In the genomic region with DNA sequence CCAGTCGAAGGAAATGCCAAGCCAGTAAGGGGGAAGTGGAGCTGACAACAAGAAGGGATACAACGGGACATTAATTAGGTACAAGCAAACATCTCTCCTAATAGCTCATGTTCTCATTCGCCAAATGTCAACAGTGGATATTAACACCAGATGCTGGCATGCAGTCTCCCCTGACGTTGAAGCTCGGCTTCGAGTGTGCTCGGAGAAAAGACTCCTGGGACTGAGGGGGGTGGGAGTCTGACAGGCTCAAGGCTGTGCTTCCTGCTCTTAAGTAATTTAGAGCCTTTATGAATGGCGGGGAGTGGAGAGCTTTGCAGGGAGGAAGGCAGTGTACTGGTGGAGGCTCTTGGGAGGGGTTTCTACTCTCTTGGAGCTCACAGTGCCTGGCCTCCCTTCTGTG, we compare ENCODE assay signal across 9 mouse cellular contexts.
A peak's percentile ranks its signal among the peaks of the same experiment; 100 is the strongest.
DNase-seq lines count a peak whose midpoint lies in the region; ATAC-seq and TF ChIP-seq lines count a peak whose summit lies in the region.
"Had no signal": no experiment of that assay in that cellular context is flagged by ENCODE, and none has a peak within 500 bp of the region (broad histone marks: within the 10 kb centered on the region; RNA-seq: fewer than 3 reads in every experiment).

No protein-coding gene starts in this region.

- no peak for TF ChIP-seq POLR2A in limb, embryonic 14.5 days (IDR thresholded peaks at IDR 0.05; ENCODE audit: borderline replicate concordance, extremely low read depth, insufficient read depth, insufficient read length)

- peaks cover 86% of the 10 kb centered on the region for H3K27me3 ChIP-seq in forebrain, embryonic 10.5 days (ENCODE audit: poor library complexity, severe bottlenecking)
- no peaks in the 10 kb centered on the region for H3K27me3 ChIP-seq in limb, embryonic 14.5 days (ENCODE audit: control insufficient read depth, insufficient read depth, low read length)
- 0 out of 2 replicates have a peak, but pooled peaks cover 2% of the 10 kb centered on the region for H3K27me3 ChIP-seq in neural tube, embryonic 15.5 days (replicated peaks)

- WGBS in forebrain, embryonic 10.5 days: 24% methylated on average over 8 of the region's 8 CpGs
- 7% methylated on average over 8 of the region's 8 CpGs for WGBS in limb, embryonic 14.5 days
- WGBS in neural tube, embryonic 15.5 days: 14% methylated on average over 8 of the region's 8 CpGs

- intact Hi-C loops in heart, postnatal 10 days (cut with DNase I): no loop called here

- no peaks in the 10 kb centered on the region for H3K9me3 ChIP-seq in forebrain, embryonic 10.5 days
- H3K9me3 ChIP-seq in limb, embryonic 14.5 days (ENCODE audit: control insufficient read depth, low read length): no peaks in the 10 kb centered on the region
- H3K9me3 ChIP-seq in neural tube, embryonic 15.5 days (replicated peaks): no peaks in the 10 kb centered on the region

- peaks cover 59% of the 10 kb centered on the region for H3K4me1 ChIP-seq in forebrain, embryonic 10.5 days
- H3K4me1 ChIP-seq in limb, embryonic 14.5 days (ENCODE audit: control insufficient read depth, insufficient read depth, low read length): peaks cover 33% of the 10 kb centered on the region
- H3K4me1 ChIP-seq in neural tube, embryonic 15.5 days: peaks cover 35% of the 10 kb centered on the region

- no peaks in the 10 kb centered on the region for H3K36me3 ChIP-seq in forebrain, embryonic 10.5 days (replicated peaks)
- no peaks in the 10 kb centered on the region for H3K36me3 ChIP-seq in limb, embryonic 14.5 days (ENCODE audit: control insufficient read depth, insufficient read depth, low read length)
- no peaks in the 10 kb centered on the region for H3K36me3 ChIP-seq in neural tube, embryonic 15.5 days

- H3K27ac ChIP-seq in forebrain, embryonic 10.5 days: peak overlapping the region; percentile 58; the same call in 1 of the 2 replicates
- no peak overlapping the region for H3K27ac ChIP-seq in limb, embryonic 14.5 days (replicated peaks; ENCODE audit: low read depth, low read length)
- H3K27ac ChIP-seq in neural tube, embryonic 15.5 days (replicated peaks): no peak overlapping the region

- no peak; the same call in 1 of the 2 replicates for ATAC-seq in limb, embryonic 14.5 days (ENCODE audit: low FRiP score, low read depth)
- no peak for ATAC-seq in neural tube, embryonic 15.5 days (ENCODE audit: low FRiP score)

- peak overlapping the region; percentile 5; the same call in 1 of the 2 replicates for H3K4me2 ChIP-seq in limb, embryonic 14.5 days (replicated peaks; ENCODE audit: low read depth, low read length, severe bottlenecking)
- 0 out of 2 replicates have a peak overlapping the region, but pooled peaks have one; percentile 9 for H3K4me2 ChIP-seq in neural tube, embryonic 15.5 days

- peak; percentile 42 for DNase-seq in adrenal gland, postnatal 14 days
- no peak for DNase-seq in adrenal gland, adult 2 months
- peak; percentile 34 for DNase-seq in forebrain, embryonic 10.5 days (ENCODE audit: extremely low spot score, low spot score)
- DNase-seq in heart, postnatal 10 days: peak; percentile 67 to 72
- peak; percentile 56 for DNase-seq in limb, embryonic 14.5 days (ENCODE audit: low spot score)
- no peak for DNase-seq in adrenal gland, adult 8-10 months
- DNase-seq in right cerebral cortex, postnatal 14 days: no peak

- no peak overlapping the region for H3K9ac ChIP-seq in limb, embryonic 14.5 days (ENCODE audit: low read depth, low read length, severe bottlenecking)
- no peak overlapping the region for H3K9ac ChIP-seq in neural tube, embryonic 15.5 days (replicated peaks)

- H3K4me3 ChIP-seq in forebrain, embryonic 10.5 days: no peak overlapping the region
- H3K4me3 ChIP-seq in limb, embryonic 14.5 days (replicated peaks; ENCODE audit: low read length): no peak overlapping the region
- no peak overlapping the region for H3K4me3 ChIP-seq in neural tube, embryonic 15.5 days (replicated peaks)
- H3K4me3 ChIP-seq: myocyte had no signal

Comparison
In these comparisons a context has a peak if more than half of its experiments do, and no peak if none do; other contexts are left out.
1. DNase-seq: peak in adrenal gland, postnatal 14 days (single experiment), forebrain, embryonic 10.5 days (single experiment), heart, postnatal 10 days (2 of 2) and limb, embryonic 14.5 days (single experiment); none in adrenal gland, adult 2 months (single experiment), adrenal gland, adult 8-10 months (single experiment) and right cerebral cortex, postnatal 14 days (single experiment).